Mouse (Mus musculus) midbrain, embryonic 14.5 days (tissue): Measurements from ENCODE around the gene Wdr59. TPM values are rescaled to one million over a fixed set of nuclear protein-coding genes. Genes with fewer than 3 reads are reported as not detected.
A peak's percentile ranks its signal among the peaks of the same experiment; 100 is the strongest.

Experiments
- ATAC-seq: fragments of 200-750 bp; cut with Nextera tagmentation; 2 replicates; pipeline ENCODE4 v1.8.0; 2017; ENCODE audit warnings: moderate number of reproducible peaks, moderate library complexity; ENCODE audit not compliant: low FRiP score, low TSS enrichment
- DNase-seq: peaks from one replicate; pipeline ENCODE4 v3.0.0-alpha.2; 2015
- H3K27ac ChIP-seq: fragments of 300-500 bp; sonication (generic); replicated peaks from 2 replicates; pipeline ENCODE4 v1.5.1; 2014; ENCODE audit warnings: mild to moderate bottlenecking, low read depth, low read length, moderate library complexity
- H3K27me3 ChIP-seq: fragments of 300-500 bp; sonication (generic); 2 replicates; pipeline ENCODE4 v1.6.1; 2014; ENCODE audit warnings: low read length, control low read depth, mixed read lengths; ENCODE audit not compliant: control insufficient read depth, insufficient read depth
- H3K36me3 ChIP-seq: fragments of 300-500 bp; sonication (generic); 2 replicates; pipeline ENCODE4 v1.6.1; 2014; ENCODE audit warnings: low read length, control low read depth; ENCODE audit not compliant: control insufficient read depth, insufficient read depth
- H3K4me1 ChIP-seq: fragments of 300-500 bp; sonication (generic); 2 replicates; pipeline ENCODE4 v1.6.1; 2014; ENCODE audit warnings: mild to moderate bottlenecking, antibody characterized with exemption, low read length, control low read depth; ENCODE audit not compliant: control insufficient read depth, insufficient read depth
- H3K4me2 ChIP-seq: fragments of 300-500 bp; sonication (generic); 2 replicates; pipeline ENCODE4 v1.6.1; 2014; ENCODE audit warnings: mild to moderate bottlenecking, low read length, moderate library complexity
- H3K4me3 ChIP-seq: fragments of 300-500 bp; sonication (generic); replicated peaks from 2 replicates; pipeline ENCODE4 v1.5.1; 2014; ENCODE audit warnings: low read depth, low read length
- H3K9ac ChIP-seq: fragments of 300-500 bp; sonication (generic); replicated peaks from 2 replicates; pipeline ENCODE4 v1.6.1; 2014; ENCODE audit warnings: mild to moderate bottlenecking, low read length, moderate library complexity
- H3K9me3 ChIP-seq: fragments of 300-500 bp; sonication (generic); 2 replicates; pipeline ENCODE4 v1.6.1; 2016; ENCODE audit warnings: low read length, control low read depth, mixed read lengths; ENCODE audit not compliant: control insufficient read depth
- WGBS: fragments of 180-500 bp; shearing (Covaris S2); extraction: QIAGEN DNeasy Blood & Tissue Kit; methylation state at CpG from one replicate; pipeline ENCODE4 v1.1.7; 2014; 5-methylcytosine and 5-hydroxymethylcytosine counted together
- polyA plus RNA-seq: library from polyadenylated mRNA; unstranded; fragments of >200 nt; fragmentation: Nextera tagmentation; extraction: Ambion mirVana; gene quantifications from 2 replicates; pipeline ENCODE4 v1.2.1, GENCODE M21; 2014

Gene Wdr59
- polyA plus RNA-seq, result 5.4 and 5.9 TPM in 2 replicates

- DNase-seq, result peak; percentile 99
- Histone ChIP-seq H3K9ac (peak within 1 kb of the TSS; percentile 57), H3K4me1 (peaks cover 4% of the 10 kb centered on the region; the same call in 1 of the 2 replicates), H3K9me3 (no peaks in the 10 kb centered on the region), H3K4me2 (peak within 1 kb of the TSS; percentile 69), H3K36me3 (no peaks in the 10 kb centered on the region), H3K4me3 (peak within 1 kb of the TSS; percentile 64), H3K27ac (peak within 1 kb of the TSS; percentile 55; the same call in 1 of the 2 replicates), H3K27me3 (no peaks in the 10 kb centered on the region)
- under 1% methylated on average over 34 of the region's 34 CpGs for WGBS
- ATAC-seq, result peak; percentile 100
Measured at GRCm38 (mm10) chr8:111521713-111522429, at the start of gene Wdr59. Wdr59 (minus strand) TSS chr8:111522092.

GRCm38 (mm10) chr8:111571661-111572060, 49.8 kb upstream of the Wdr59 start:
- peaks cover 45% of the 10 kb centered on the region; the same call in 1 of the 2 replicates for H3K4me1 ChIP-seq
- 88% methylated on average over 10 of the region's 10 CpGs for WGBS
- no peaks in the 10 kb centered on the region for H3K36me3 ChIP-seq
- H3K4me3 ChIP-seq, result no peak overlapping the region
- no peak for DNase-seq
- no peak overlapping the region for H3K4me2 ChIP-seq
- no peaks in the 10 kb centered on the region for H3K27me3 ChIP-seq
- no peaks in the 10 kb centered on the region for H3K9me3 ChIP-seq
- H3K27ac ChIP-seq, result no peak overlapping the region
- no peak for ATAC-seq
- H3K9ac ChIP-seq, result no peak overlapping the region

- Histone ChIP-seq H3K9me3 (no peaks in the 10 kb centered on the region), H3K9ac (no peak overlapping the region), H3K27ac (no peak overlapping the region), H3K4me1 (peaks cover 55% of the 10 kb centered on the region), H3K4me2 (no peak overlapping the region), H3K4me3 (no peak overlapping the region), H3K27me3 (no peaks in the 10 kb centered on the region), H3K36me3 (no peaks in the 10 kb centered on the region)
- DNase-seq (peak; percentile 41), ATAC-seq (no peak)
- 40% methylated on average over 2 of the region's 2 CpGs for WGBS
Measured at GRCm38 (mm10) chr8:111570432-111570831, 48.5 kb upstream of the Wdr59 start.

GRCm38 (mm10) chr8:111569926-111570325, 48.0 kb upstream of the Wdr59 start:
- Histone ChIP-seq H3K4me1 (peaks cover 55% of the 10 kb centered on the region), H3K9ac (no peak overlapping the region), H3K36me3 (no peaks in the 10 kb centered on the region), H3K4me3 (no peak overlapping the region), H3K4me2 (no peak overlapping the region), H3K9me3 (no peaks in the 10 kb centered on the region), H3K27me3 (no peaks in the 10 kb centered on the region), H3K27ac (no peak overlapping the region)
- ATAC-seq (no peak), DNase-seq (no peak)
- WGBS, result 74% methylated on average over 4 of the region's 4 CpGs

GRCm38 (mm10) chr8:111568029-111568428, 46.1 kb upstream of the Wdr59 start:
- Histone ChIP-seq H3K4me2 (no peak overlapping the region), H3K4me1 (peaks cover 49% of the 10 kb centered on the region), H3K9ac (no peak overlapping the region), H3K36me3 (no peaks in the 10 kb centered on the region), H3K27me3 (no peaks in the 10 kb centered on the region), H3K4me3 (no peak overlapping the region), H3K27ac (no peak overlapping the region), H3K9me3 (no peaks in the 10 kb centered on the region)
- DNase-seq, result no peak
- 71% methylated on average over 3 of the region's 3 CpGs for WGBS
- no peak for ATAC-seq

- Histone ChIP-seq H3K4me2 (no peak overlapping the region), H3K4me3 (no peak overlapping the region), H3K9me3 (no peaks in the 10 kb centered on the region), H3K9ac (no peak overlapping the region), H3K4me1 (peaks cover 44% of the 10 kb centered on the region), H3K36me3 (no peaks in the 10 kb centered on the region), H3K27me3 (no peaks in the 10 kb centered on the region), H3K27ac (no peak overlapping the region)
- no peak for ATAC-seq
- no peak for DNase-seq
- 69% methylated on average over 3 of the region's 3 CpGs for WGBS
Measured at GRCm38 (mm10) chr8:111567571-111567970, 45.7 kb upstream of the Wdr59 start.

GRCm38 (mm10) chr8:111566326-111566725, 44.4 kb upstream of the Wdr59 start:
- ATAC-seq (no peak), DNase-seq (no peak)
- Histone ChIP-seq H3K36me3 (no peaks in the 10 kb centered on the region), H3K9ac (no peak overlapping the region), H3K4me3 (no peak overlapping the region), H3K27ac (no peak overlapping the region), H3K9me3 (no peaks in the 10 kb centered on the region), H3K4me1 (peaks cover 35% of the 10 kb centered on the region), H3K4me2 (no peak overlapping the region), H3K27me3 (no peaks in the 10 kb centered on the region)
- WGBS, result 71% methylated on average over 9 of the region's 9 CpGs

GRCm38 (mm10) chr8:111565784-111566191, 43.9 kb upstream of the Wdr59 start:
- WGBS, result 39% methylated on average over 5 of the region's 5 CpGs
- no peak overlapping the region for H3K4me2 ChIP-seq
- no peaks in the 10 kb centered on the region for H3K36me3 ChIP-seq
- H3K27me3 ChIP-seq, result no peaks in the 10 kb centered on the region
- no peak overlapping the region for H3K27ac ChIP-seq
- ATAC-seq, result no peak
- H3K4me3 ChIP-seq, result no peak overlapping the region
- no peak overlapping the region for H3K9ac ChIP-seq
- H3K4me1 ChIP-seq, result peaks cover 35% of the 10 kb centered on the region
- no peak for DNase-seq
- no peaks in the 10 kb centered on the region for H3K9me3 ChIP-seq

GRCm38 (mm10) chr8:111564093-111564492, 42.2 kb upstream of the Wdr59 start:
- Histone ChIP-seq H3K27ac (no peak overlapping the region), H3K4me2 (no peak overlapping the region), H3K36me3 (no peaks in the 10 kb centered on the region), H3K9me3 (no peaks in the 10 kb centered on the region), H3K4me3 (no peak overlapping the region), H3K4me1 (peaks cover 24% of the 10 kb centered on the region), H3K27me3 (no peaks in the 10 kb centered on the region), H3K9ac (no peak overlapping the region)
- no peak for ATAC-seq
- DNase-seq, result no peak
- 91% methylated on average over 2 of the region's 2 CpGs for WGBS
